Mouse (Mus musculus): Measurements from ENCODE around the gene Cdc27.

DNA sequence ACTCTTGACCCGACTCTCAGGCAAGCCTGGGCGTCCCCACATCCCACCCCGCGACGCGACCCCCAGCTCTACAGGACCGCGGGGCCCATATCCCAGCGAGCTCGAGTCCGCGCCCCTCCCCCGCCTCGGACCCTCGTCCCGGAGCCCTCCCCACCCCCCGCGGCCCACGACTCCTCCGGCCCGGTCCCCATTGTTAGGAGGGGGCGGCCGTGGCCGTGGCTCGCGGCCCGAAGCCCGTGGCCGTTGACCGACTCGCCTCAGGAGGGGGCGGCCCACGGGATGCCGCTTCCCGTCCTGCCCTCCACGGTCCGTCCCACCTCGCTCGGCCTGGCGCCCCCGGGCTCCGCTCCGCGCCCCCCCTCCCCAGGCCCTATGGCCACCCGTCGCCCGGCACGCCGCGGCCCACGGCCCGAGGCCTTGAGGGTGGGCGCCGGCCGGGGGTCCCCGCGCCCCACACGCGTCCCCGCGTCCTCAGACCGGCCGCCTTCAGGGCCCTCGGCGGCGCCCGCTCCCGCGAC is 81.6 kb downstream of the Cdc27 start, which contains the start of gene Kansl1:
- TF ChIP-seq CTCF (IDR thresholded peaks at IDR 0.05; ENCODE audit: control insufficient read depth, insufficient read depth, insufficient replicate concordance, low read depth, low read length) (no peak), POLR2A (IDR thresholded peaks at IDR 0.05; ENCODE audit: control insufficient read depth, low read depth, low read length) (no peak; the same call in 1 of the 2 replicates)

Measured in testis, adult 2 months (tissue).